In the genomic region with DNA sequence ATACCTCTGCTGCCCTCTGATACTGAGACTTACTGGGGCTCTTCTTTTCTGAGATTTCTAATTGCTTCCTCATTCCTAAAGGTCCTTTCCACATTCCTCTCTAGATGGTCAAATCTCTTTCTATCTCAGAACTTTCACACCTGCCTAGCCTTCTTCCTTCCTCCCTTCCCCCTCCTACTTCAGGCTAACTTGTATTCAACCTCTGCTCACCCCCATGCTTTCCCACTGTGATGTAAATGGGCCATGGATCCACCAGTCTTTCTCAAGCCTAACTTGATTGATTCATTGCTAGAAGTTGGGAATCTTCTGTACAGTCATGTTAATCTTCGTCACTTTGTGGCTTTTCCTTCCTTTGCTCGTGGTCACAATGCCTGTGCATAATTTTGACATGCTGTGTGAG, we compare ENCODE assay signal across 19 mouse cellular contexts. TPM values are rescaled to one million over a fixed set of nuclear protein-coding genes. Genes with fewer than 3 reads are reported as not detected.
"Had no signal": no experiment of that assay in that cellular context is flagged by ENCODE, and none has a peak within 500 bp of the region (broad histone marks: within the 10 kb centered on the region; RNA-seq: fewer than 3 reads in every experiment).

No protein-coding gene starts in this region.

- H3K9me3 ChIP-seq: lung, embryonic 15.5 days; midbrain, embryonic 13.5 days; neural tube, embryonic 12.5 days; stomach, embryonic 15.5 days had no signal

- DNase-seq: liver, postnatal 0 days; lung, adult 2 months; lung, postnatal 14 days; lung, postnatal 36 days; right cerebral cortex, postnatal 14 days; thymus, adult 2 months; thymus, postnatal 25 days; thymus, postnatal 4 days had no signal

- ATAC-seq: liver, postnatal 0 days; lung, postnatal 0 days; midbrain, embryonic 13.5 days; midbrain, embryonic 16.5 days had no signal

- H3K9ac ChIP-seq: liver, postnatal 0 days; lung, embryonic 15.5 days; midbrain, embryonic 13.5 days; neural tube, embryonic 12.5 days; stomach, embryonic 15.5 days had no signal

- H3K27me3 ChIP-seq: lung, embryonic 15.5 days; megakaryocyte, embryonic 14.5 days; midbrain, embryonic 13.5 days; neural tube, embryonic 12.5 days; stomach, embryonic 15.5 days had no signal

- H3K36me3 ChIP-seq: lung, embryonic 15.5 days; midbrain, embryonic 13.5 days; neural tube, embryonic 12.5 days; stomach, embryonic 15.5 days had no signal

- H3K4me3 ChIP-seq: lung, embryonic 15.5 days; megakaryocyte, embryonic 14.5 days; midbrain, embryonic 13.5 days; neural tube, embryonic 12.5 days; stomach, embryonic 15.5 days had no signal

- H3K4me1 ChIP-seq: megakaryocyte, embryonic 14.5 days; midbrain, embryonic 13.5 days; neural tube, embryonic 12.5 days; stomach, embryonic 15.5 days had no signal

- H3K27ac ChIP-seq: lung, embryonic 15.5 days; macrophage; midbrain, embryonic 13.5 days; neural tube, embryonic 12.5 days; stomach, embryonic 15.5 days; stomach, postnatal 0 days had no signal

RNA-seq across cellular contexts. Expression of gene Mpped2, which starts 15.6 kb away (rescaled TPM):
- total RNA-seq: monocyte, adult 5-6 weeks; neutrophil, adult 5-6 weeks had no signal
- polyA plus RNA-seq: macrophage had no signal
